Mouse (Mus musculus) testis, adult 2 months (tissue): ENCODE data around the gene Paqr6. TPM values are rescaled to one million over a fixed set of nuclear protein-coding genes. Genes with fewer than 3 reads are reported as not detected.

Source experiments
- H3K27ac ChIP-seq: fragments of 200-500 bp; 2 replicates; pipeline ENCODE4 v1.5.1; 2012; ENCODE audit warnings: low read depth, low read length; ENCODE audit not compliant: control insufficient read depth, insufficient read depth
- H3K27me3 ChIP-seq: fragments of 200-500 bp; 2 replicates; pipeline ENCODE4 v1.6.1; 2012; ENCODE audit warnings: mild to moderate bottlenecking, low read length, moderate library complexity; ENCODE audit not compliant: control insufficient read depth, insufficient read depth
- H3K36me3 ChIP-seq: fragments of 200-500 bp; 2 replicates; pipeline ENCODE4 v1.6.1; 2012; ENCODE audit warnings: mild to moderate bottlenecking, low read length; ENCODE audit not compliant: control insufficient read depth, insufficient read depth
- H3K4me1 ChIP-seq: fragments of 200-500 bp; 2 replicates; pipeline ENCODE4 v1.6.1; 2012; ENCODE audit warnings: low read length; ENCODE audit not compliant: control insufficient read depth, insufficient read depth
- H3K4me3 ChIP-seq: fragments of 200-500 bp; 2 replicates; pipeline ENCODE4 v1.5.1; 2012; ENCODE audit warnings: low read depth, mild to moderate bottlenecking, low read length, moderate library complexity, mixed read lengths; ENCODE audit not compliant: control insufficient read depth
- CTCF ChIP-seq: fragments of 200-500 bp; IDR thresholded peaks from 2 replicates; pipeline ENCODE4 v1.5.1; 2012; ENCODE audit warnings: low read depth, mild to moderate bottlenecking, inconsistent platforms, low read length, moderate library complexity; ENCODE audit not compliant: control insufficient read depth, insufficient read depth, insufficient replicate concordance
- POLR2A ChIP-seq: fragments of 200-500 bp; IDR thresholded peaks from 2 replicates; pipeline ENCODE4 v1.6.1; 2012; ENCODE audit warnings: low read depth, mild to moderate bottlenecking, inconsistent platforms, low read length, moderate library complexity; ENCODE audit not compliant: control insufficient read depth
- polyA plus RNA-seq: library from polyadenylated mRNA; depleted of rRNA; stranded (reverse); fragments of >200 nt; gene quantifications from 2 replicates; pipeline ENCODE4 v1.2.3, GENCODE M21; 2012; rRNA removed

The Paqr6 gene
- 6.2 and 6.4 TPM in 2 replicates for polyA plus RNA-seq

DNA sequence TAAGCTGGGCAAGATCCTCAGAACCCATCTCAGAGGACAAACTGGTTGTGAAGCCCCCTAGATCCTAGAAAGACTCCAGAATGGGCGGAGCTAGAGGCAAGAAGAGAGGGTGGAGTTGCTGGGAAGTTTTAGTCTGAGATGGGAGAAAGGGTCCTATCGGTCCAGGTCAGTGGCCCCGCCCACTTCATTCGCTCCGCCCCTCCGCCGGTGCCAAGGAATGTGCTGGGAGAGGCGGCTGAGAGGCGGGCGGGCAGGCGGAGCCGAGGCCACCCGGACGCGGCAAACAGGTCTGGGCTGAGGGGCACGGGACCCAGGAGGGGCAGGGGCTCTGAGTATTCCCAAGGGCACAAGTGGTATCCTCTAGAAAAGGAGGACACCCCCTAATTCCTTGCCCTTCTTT, at the start of gene Paqr6:
Gene Paqr6, plus strand, starts transcription at position 248 of the 400 bp plus-strand sequence.
- Histone ChIP-seq H3K4me3 (peak within 1 kb of the TSS; percentile 3), H3K36me3 (no peaks in the 10 kb centered on the region; the same call in 1 of the 2 replicates), H3K27ac (no peak within 1 kb of the TSS; the same call in 1 of the 2 replicates), H3K27me3 (no peaks in the 10 kb centered on the region), H3K4me1 (peaks cover 16% of the 10 kb centered on the region)
- TF ChIP-seq CTCF (no peak), POLR2A (no peak)

DNA sequence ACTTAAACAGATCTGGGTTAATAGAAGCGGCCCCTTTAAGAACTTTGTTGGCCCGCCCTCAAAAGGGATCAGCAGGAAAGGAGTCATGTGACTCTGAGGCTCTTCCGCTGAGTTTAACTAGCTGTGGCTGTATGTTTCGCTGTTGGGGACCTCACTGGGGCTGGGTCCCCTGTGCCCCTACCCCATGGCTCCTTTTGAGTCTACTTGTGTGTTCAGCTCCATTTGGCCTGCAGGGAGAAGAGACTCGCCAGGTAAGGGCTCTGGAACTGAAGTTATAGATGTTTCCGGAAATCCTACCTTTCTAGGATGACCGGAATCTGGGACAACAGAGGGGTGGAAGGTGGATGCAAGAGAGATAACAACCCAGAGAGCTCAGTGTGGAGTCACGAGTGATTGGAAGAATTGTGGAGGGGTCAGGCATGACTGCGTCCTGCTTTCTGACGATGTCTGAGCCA, 39.4 kb upstream of the Paqr6 start, which contains the start of gene Glmp:
Gene Glmp, plus strand, starts transcription at position 73 of the 455 bp plus-strand sequence.
- Histone ChIP-seq H3K4me3 (peak within 1 kb of the TSS; percentile 77), H3K36me3 (no peaks in the 10 kb centered on the region), H3K27ac (no peak within 1 kb of the TSS), H3K27me3 (no peaks in the 10 kb centered on the region), H3K4me1 (peaks cover 7% of the 10 kb centered on the region)
- TF ChIP-seq CTCF, result no peak
- 0 out of 2 replicates have a peak, but pooled peaks have one; percentile 23 for TF ChIP-seq POLR2A

DNA sequence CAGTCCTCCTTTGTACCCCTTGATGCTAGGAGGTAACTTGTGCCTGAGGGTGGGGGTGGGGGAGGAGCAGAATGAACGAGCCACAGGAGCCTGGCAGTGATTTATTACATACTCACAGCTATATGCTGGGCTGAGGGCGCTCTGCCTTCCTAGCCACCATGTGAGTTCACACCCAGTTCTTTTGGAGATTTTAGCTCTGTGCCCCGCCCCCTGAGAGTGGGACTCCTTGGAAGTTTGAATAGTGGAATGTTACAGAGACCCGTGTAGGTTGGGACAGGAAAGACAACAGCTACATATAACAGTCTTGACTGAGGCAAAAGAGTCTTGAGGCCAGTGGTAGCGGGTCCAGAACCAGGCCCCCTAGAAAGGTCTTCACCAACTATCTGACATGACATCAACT, 35.4 kb upstream of the Paqr6 start:
- H3K36me3 ChIP-seq, result no peaks in the 10 kb centered on the region

DNA sequence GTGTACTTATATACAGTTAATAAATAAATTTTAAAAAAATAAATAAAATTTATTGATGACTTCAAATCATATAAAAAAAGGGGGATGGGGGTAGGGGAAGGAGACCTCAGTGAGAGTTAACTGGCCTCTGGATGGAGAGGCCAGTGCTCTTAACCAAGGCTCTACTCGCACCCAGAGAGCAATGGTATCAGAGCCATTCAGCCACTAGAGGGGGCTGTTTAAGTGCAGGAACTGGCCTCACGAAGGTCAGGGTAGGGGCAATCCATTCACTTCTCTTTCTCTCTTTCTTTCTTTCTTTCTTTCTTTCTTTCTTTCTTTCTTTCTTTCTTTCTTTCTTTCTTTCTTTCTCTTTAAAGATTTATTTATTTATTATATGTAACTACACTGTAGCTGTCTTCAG, 33.1 kb upstream of the Paqr6 start:
- TF ChIP-seq POLR2A (no peak), CTCF (peak; percentile 58; the same call in 1 of the 2 replicates)
- H3K36me3 ChIP-seq, result no peaks in the 10 kb centered on the region
- H3K4me3 ChIP-seq, result no peak overlapping the region
- H3K27me3 ChIP-seq, result no peaks in the 10 kb centered on the region
- peaks cover 19% of the 10 kb centered on the region for H3K4me1 ChIP-seq
- H3K27ac ChIP-seq, result no peak overlapping the region

More for the DNA sequence above, 35.4 kb upstream of the Paqr6 start:
- H3K27me3 ChIP-seq, result no peaks in the 10 kb centered on the region
- peaks cover 17% of the 10 kb centered on the region for H3K4me1 ChIP-seq
- no peak overlapping the region for H3K27ac ChIP-seq
- H3K4me3 ChIP-seq, result no peak overlapping the region
- TF ChIP-seq CTCF (no peak), POLR2A (no peak)

DNA sequence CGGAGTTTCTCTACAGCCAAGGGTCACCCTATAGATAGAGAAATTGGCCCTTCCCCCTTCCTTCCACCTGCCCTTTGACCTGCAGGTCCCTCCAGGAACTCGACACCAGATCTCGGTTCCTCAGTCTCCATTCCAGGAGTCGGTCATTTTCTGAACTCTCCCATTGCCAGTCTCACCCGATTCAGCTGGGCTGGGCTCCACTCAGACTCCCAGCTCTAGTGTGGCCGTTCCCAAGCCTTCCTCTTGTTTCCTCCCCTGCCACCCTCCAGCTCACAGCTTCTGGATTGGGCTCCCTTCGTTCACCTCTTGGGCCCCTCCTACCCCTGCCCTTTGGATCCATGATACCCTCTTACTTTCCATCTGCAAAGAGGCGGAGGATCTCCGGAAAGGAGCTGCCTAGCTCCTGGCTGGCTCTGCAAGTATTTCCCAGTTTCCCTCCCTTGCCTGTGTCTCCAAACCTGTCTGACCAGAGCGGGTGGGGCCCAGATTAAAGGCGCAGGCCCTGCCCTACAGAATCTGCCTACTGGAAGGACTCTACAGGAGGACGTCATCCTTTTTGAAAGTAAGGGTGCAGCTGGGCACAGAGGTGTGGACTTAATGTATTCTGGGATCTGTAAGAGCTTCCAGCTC, 30.2 kb upstream of the Paqr6 start:
- TF ChIP-seq POLR2A, result no peak
- TF ChIP-seq CTCF, result no peak
- Histone ChIP-seq H3K4me3 (no peak overlapping the region), H3K4me1 (peaks cover 24% of the 10 kb centered on the region), H3K36me3 (no peaks in the 10 kb centered on the region), H3K27me3 (no peaks in the 10 kb centered on the region), H3K27ac (no peak overlapping the region)

DNA sequence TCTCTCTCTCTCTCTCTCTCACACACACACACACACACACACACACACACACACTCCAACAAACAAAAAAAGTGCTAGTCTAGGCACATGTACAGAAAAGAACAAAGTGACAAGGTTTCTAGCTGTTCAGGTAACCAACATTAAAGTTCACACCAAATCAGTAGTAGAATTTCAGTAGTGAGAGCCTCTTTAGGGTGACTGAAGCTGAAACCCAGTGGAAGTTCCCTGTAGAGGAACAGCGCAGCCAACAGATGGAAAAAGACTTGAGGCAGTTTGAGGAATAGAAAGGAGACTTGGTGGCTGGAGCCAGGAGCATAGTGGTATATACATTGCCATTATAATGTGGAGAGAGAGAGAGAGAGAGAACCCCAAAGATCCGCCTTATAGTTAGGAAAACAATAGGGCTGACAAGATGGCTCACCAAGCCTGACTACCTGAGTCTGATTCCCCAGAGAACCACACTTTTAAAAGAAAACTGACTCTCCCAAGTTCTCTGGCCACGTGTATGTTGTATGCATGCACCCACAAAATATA, 29.4 kb upstream of the Paqr6 start:
- TF ChIP-seq CTCF (no peak), POLR2A (no peak)
- no peak overlapping the region for H3K27ac ChIP-seq
- no peaks in the 10 kb centered on the region; the same call in 1 of the 2 replicates for H3K36me3 ChIP-seq
- H3K4me3 ChIP-seq, result peak overlapping the region; percentile 99; the same call in 1 of the 2 replicates
- H3K27me3 ChIP-seq, result no peaks in the 10 kb centered on the region
- H3K4me1 ChIP-seq, result peaks cover 18% of the 10 kb centered on the region

DNA sequence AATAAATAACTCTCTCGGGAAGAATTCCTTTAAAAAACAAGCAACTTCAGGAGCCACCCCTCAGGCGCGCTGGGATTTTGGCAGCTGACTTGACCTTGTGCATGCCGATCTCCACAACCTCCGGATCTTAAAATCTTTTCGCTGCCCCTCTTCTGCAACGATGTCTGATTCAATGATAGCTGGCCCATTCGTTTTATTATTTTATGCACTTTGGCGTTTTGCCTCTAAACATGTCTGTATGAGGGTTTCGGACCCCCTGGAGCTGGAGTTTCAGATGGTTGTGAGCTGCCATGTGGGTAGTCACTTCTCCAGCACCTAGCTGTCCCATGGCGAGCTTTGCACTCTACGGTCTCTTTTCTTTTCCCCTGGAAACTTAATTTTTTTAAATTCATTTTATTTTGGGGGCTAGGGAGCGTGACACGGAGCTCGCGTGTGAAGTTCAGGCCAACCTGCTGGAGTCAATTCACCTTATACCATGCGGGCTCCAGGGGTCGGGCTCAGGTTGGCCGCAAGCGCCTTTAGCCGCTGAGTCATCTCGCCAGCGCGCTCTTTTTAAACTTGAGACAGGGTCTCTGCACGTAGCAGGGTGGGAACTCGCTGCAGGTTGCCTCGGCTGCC, 28.8 kb upstream of the Paqr6 start:
- peak overlapping the region; percentile 99 for H3K4me3 ChIP-seq
- no peaks in the 10 kb centered on the region for H3K27me3 ChIP-seq
- TF ChIP-seq POLR2A (no peak), CTCF (no peak)
- H3K36me3 ChIP-seq, result no peaks in the 10 kb centered on the region; the same call in 1 of the 2 replicates
- peaks cover 18% of the 10 kb centered on the region for H3K4me1 ChIP-seq
- peak overlapping the region; percentile 98 for H3K27ac ChIP-seq
